Mouse (Mus musculus): ENCODE measurements around the gene Arhgef15.
"Not testable (repeated sequence)": the region's sequence is repeated elsewhere in the genome, so short reads cannot be mapped to it uniquely, and the experiment has no call there.

Gene Arhgef15

DNA sequence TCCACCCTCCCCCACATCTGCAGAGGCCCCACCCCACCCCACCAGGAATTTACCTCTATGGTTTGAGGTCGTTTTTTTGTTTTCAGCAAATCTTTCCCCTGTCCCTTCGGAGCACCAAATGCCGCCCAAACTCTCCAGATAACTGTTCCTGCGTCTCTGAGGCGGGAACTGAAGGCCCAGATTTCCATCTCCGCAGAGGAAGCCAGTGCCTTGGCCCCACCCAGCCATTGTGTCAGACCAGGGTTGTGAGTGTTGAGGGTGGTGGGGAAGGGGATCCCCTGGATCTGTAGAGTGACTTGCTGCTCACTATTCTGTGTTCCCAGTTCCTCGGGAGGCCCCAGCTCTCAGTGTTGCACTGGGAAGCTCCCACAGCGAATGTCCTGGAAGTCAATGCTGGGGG is at the start of gene Arhgef15:
TSS of gene Arhgef15 (minus strand) at position 173 of the 400 bp plus-strand sequence.
- DNase-seq = no peak

DNA sequence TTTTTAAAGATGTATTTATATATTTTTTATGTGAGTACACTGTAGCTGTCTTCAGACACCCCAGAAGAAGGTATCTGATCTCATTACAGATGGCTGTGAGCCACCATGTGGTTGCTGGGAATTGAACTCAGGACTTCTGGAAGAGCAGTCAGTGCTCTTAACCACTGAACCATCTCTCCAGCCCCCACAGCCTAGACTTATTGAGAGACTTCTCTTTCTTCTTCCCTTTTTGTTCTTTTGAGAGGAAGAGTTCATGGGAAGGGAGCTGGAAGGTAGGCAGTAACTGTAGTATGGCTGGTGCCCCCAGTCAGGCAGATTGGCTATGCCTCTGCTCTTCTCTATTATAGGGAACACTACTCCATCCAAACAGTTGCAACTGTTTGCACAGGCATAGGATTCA is 49.3 kb upstream of the Arhgef15 start:
- DNase-seq = not testable (repeated sequence)

DNA sequence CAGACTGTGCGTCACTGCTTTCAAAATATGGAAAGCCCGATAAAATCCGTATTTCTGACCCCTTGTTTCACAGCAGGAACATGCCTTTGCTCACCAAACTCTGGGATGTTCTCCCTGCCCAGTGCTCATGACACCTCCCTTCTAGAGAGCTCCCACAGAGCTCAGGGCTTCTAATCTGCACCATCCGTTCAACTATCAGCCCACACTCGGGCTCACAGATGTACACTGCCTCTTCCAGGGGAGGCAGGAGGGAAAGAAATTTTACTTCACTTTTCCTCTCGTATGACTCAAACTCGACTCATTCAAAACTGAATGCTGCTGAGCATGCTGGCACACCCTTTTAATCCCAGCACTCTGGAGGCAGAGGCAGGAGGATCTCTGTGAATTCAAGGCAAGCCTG is 47.9 kb upstream of the Arhgef15 start:
- no peak for DNase-seq

- DNase-seq = peak in 1 of 2 experiments; percentile 52
Observed at GRCm38 (mm10) chr11:69003592-69003991, 46.3 kb upstream of the Arhgef15 start.

DNA sequence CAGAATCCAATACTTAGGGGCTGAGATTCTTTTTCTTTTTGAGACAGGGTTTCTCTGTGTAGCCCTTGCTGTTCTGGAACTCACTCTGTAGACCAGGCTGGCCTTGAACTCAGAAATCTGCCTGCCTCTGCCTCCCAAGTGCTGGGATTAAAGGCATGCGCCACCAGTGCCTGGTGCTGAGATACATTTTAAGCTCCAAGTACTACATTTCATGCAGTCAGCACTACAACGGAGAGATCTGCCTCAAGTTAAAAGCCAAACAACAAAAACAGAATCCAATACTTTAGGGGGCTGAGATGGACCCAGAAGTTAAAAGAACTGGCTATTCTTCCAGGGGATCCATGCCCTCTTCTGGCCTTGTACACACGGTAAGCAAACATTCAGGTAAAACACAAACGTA is 45.5 kb upstream of the Arhgef15 start:
- not testable (repeated sequence) for DNase-seq

DNA sequence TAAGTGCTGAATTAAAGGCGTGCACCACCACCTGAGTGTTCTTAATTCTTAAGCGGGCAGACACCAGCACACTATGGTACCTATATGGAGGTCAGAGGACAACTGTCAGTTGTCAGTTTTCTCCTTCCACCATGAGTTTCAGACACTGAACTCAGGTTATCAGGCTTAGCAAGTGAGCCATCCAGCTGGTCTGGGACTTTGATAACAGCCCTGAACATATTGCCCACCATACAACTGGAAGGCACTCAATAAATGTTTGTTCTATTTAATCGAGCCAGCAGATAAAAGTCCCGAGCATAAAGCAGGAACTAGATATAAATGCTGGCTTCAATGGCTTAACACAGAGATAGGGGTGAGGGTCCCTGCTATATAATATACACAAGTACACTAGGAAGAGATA is 39.8 kb upstream of the Arhgef15 start:
- no peak for DNase-seq

- DNase-seq = peak in 1 of 2 experiments; percentile 40
Observed at GRCm38 (mm10) chr11:68994377-68994776, 37.1 kb upstream of the Arhgef15 start.

- DNase-seq = peak; percentile 77 to 83
Observed at GRCm38 (mm10) chr11:68993122-68993521, 35.8 kb upstream of the Arhgef15 start.

- peak; percentile 84 to 88 for DNase-seq
Observed at GRCm38 (mm10) chr11:68988341-68988740, 31.1 kb upstream of the Arhgef15 start.

DNA sequence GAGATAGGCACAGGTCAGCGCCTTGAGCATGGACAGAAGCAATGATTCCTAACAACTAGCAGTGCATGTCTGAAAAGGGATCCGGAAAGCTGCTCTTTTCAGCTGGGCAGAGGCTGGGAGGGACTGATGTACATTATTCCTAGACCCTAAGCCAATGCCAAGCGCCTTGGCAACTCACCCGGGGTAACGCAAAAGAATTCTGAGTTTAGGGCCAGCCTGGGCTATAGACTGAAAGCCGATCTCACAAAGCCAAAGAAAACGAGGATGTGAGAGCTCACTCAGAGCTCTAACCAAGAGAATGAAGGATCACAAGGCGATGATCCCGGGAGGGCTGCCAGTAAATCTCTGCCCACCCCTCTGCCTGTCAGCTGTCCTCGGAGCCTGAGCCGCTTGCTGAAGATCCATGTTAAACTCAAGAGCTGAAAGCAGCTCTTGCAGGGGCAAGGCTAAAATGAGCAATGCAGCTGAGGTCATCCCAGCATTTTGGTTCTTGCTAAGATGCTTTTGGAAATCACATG is 30.1 kb upstream of the Arhgef15 start:
- peak; percentile 33 to 49 for DNase-seq

GRCm38 (mm10) chr11:68982639-68983369 is 25.5 kb upstream of the Arhgef15 start:
- DNase-seq = peak; percentile 80 to 90

DNA sequence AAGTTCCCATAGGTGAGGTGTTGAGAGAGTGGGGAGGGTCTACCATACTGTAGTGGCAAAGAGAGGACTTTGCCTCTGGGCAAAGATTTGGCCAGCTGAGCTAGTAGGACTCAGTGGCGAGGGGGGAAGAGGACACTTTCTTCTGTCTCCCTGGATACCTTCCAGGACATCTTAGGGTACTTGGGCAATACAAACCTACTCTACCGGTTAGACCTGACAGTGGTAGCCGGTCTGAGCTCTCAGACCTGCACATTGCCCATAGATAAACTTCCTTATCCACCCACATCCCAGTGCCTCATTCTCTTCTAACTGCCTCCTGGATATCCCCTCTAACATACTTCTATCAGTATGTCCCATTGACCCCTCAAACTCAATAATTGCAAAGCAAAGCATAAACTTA is 23.6 kb upstream of the Arhgef15 start:
- DNase-seq = no peak

- peak in 1 of 2 experiments; percentile 26 for DNase-seq
Observed at GRCm38 (mm10) chr11:68979320-68979733, 22.0 kb upstream of the Arhgef15 start.

DNA sequence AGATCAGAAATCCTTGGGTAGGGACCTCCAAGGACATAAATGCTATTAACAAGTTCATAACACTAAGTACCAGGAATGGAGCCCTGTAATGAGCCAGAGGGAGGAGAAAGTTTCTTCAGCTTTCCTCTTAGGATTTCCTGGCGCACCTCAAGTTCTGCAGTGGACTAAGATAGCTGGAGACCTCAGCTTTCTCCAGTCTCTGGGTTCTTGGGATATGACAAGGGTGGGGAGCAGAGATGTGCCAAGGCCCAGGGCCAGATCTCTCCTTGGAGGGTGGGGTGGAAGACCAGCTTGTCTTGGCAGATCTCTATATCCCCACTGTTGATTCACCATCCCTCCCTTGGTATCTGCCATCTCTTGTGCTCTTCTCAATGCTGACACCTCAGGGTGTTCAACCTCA is 18.3 kb upstream of the Arhgef15 start:
- DNase-seq = no peak

DNA sequence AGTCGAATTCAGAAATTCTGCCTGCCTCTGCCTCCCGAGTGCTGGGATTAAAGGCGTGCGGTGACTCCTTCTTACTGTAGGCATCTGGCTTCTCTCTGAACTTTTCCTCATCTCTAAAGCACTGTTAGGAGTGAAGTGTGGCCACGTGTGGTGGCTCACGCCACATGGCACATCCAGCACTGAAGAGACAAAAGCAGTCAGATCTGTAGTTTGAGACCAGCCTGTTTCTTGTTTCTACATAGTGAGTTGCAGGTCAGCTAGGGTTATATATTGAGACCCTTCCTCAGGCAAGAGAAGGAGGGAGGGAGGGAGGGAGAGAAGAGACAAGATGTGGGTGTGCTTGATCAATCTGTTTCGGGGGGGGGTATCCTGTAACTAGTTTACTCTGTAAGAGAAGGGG is 17.8 kb upstream of the Arhgef15 start, which contains the start of gene Rangrf:
TSS of gene Rangrf (minus strand) at position 101 of the 400 bp plus-strand sequence.
- DNase-seq = no peak

GRCm38 (mm10) chr11:68974059-68974450 is 16.8 kb upstream of the Arhgef15 start:
- DNase-seq = no peak

DNA sequence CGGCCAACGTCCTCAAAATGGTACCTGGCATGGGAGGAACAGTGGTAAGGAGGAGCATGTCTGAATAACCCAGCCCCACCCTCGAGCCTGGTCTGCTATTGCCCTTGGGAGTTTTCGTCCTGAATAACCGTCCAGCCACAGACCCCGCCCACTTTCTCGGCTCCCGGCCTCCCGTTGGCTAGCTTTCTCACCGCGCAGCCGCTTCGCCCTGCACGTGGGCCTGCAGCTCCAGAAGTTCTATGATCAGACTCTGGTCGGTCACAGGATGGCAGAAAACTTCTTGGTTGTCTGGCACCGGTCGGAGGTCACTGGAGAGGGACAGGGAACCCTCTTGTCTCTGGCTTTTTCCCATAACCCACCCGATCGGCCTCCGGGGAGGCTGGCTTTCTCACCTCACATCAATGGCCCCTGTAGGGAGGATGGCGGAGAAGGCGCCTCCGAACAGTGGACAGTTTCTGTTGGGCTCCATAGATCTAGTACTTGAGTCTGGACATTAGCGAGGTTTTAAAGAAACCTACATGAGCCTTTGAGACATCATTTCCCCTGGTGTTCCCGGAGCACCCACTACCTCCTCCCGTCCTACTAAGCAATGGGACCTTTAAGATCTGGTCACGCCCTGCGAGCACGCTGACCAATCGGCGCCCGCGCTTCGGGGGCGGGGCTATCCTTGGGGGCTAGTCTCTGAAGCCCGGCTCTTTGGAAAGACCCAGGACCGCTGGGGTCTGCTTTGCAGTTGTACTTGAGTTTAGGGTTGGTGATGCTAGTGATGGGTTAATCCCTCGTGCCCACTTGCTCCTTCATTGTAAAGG is 16.2 kb upstream of the Arhgef15 start:
- peak; percentile 86 to 93 for DNase-seq

- DNase-seq = no peak
Observed at GRCm38 (mm10) chr11:68970232-68970631, 13.0 kb upstream of the Arhgef15 start.

DNA sequence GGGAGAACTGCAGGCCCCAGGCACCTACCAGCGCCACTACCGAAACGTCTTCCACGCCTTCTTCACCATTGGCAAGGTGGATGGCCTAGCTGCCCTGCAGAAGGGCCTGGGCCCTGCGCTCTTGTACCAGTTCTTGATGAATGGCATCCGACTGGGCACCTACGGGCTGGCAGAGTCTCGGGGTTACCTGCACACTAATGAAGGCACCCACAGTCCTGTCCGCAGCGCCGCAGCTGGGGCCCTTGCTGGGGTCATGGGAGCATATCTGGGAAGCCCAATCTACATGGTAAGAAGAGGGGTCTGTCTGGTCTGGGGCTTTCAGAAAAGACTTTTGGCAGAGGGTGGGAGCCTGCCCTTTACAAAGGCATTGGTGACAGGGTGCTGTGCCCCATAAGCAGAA is 11.5 kb upstream of the Arhgef15 start:
- DNase-seq = peak in 1 of 2 experiments; percentile 17

- DNase-seq = peak; percentile 95 to 96
Observed at GRCm38 (mm10) chr11:68967337-68968282, 10.3 kb upstream of the Arhgef15 start, which contains the start of gene Slc25a35. Gene Slc25a35 (plus strand): TSS chr11:68968131.

DNA sequence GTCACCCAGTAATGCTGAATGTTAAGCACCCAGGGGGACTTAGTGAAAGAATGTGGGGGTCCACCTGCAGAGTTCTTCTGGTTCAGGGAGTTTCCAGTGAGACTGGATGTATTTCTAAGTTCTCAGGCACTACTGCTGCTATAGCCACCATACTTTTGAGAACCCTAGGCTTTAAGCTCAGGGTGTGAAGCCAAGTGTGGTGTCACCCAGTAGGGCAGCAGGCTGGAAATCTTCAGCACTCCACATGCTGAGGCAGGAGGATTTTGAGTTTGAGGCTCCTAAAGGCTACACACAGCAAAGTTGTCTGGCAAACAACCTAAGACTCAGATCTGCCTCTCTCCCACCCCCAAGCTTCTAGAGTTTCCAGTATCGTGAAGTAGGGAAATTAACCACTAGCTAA is 9.3 kb upstream of the Arhgef15 start:
- no peak for DNase-seq

DNA sequence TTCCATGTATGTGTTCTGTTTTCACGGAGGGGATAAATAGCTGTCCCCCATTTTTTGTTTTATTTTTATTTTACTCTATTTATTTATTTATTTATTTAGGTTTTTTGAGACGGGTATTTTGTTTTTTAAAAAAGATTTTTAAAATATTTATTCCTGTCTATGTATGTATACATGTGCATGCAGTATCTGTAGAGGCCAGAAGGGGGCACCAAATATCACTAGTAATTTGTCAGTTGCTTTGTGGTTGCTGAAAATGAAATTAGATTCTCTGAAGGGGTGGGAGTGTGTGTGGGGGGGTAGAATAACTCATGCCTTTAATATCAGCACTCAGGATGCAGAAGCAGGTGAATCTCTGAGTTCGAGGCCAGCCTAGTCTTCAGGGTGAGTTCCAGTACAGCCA is 8.6 kb upstream of the Arhgef15 start:
- peak; percentile 60 to 82 for DNase-seq

Measured in cerebellum, postnatal 25 days (tissue).